Mouse (Mus musculus) embryo, embryonic 11.5 days (tissue): ENCODE measurements at regions not wholly inside any gene's neighbourhood (a gene's known extent, or its start where the extent isn't known, plus 50 kb on each side); places are given as distances from the start of the nearest gene placed in this dataset.
"Not testable (repeated sequence)": the region's sequence is repeated elsewhere in the genome, so short reads cannot be mapped to it uniquely, and the experiment has no call there.

ENCODE experiments used
- DNase-seq: peaks from one replicate; pipeline ENCODE4 v3.0.0-alpha.2; 2012; ENCODE audit warnings: low read depth, low spot score

- DNase-seq, result no peak
These were observed 273.1 kb downstream of the Cyp26b1 start for GRCm38 (mm10) chr6:84320586-84320985.

- no peak for DNase-seq
These were observed 274.9 kb downstream of the Cyp26b1 start for GRCm38 (mm10) chr6:84318774-84319173.

- DNase-seq, result no peak
These were observed 276.7 kb downstream of the Cyp26b1 start for GRCm38 (mm10) chr6:84317026-84317425.

GRCm38 (mm10) chr6:84315175-84315912 lies 278.4 kb downstream of the Cyp26b1 start:
- DNase-seq, result no peak

- DNase-seq, result no peak
These were observed 279.9 kb downstream of the Cyp26b1 start for GRCm38 (mm10) chr6:84313797-84314196.

GRCm38 (mm10) chr6:84310635-84311241 lies 283.0 kb downstream of the Cyp26b1 start:
- DNase-seq, result no peak

- DNase-seq, result no peak
These were observed 286.2 kb downstream of the Cyp26b1 start for GRCm38 (mm10) chr6:84307556-84307955.

- no peak for DNase-seq
These were observed 287.1 kb downstream of the Cyp26b1 start for GRCm38 (mm10) chr6:84306585-84306984.

- DNase-seq, result no peak
These were observed 288.6 kb downstream of the Cyp26b1 start for GRCm38 (mm10) chr6:84305093-84305492.

GRCm38 (mm10) chr6:84302916-84303315 lies 290.8 kb downstream of the Cyp26b1 start:
- not testable (repeated sequence) for DNase-seq

- no peak for DNase-seq
These were observed 291.5 kb downstream of the Dysf start for GRCm38 (mm10) chr6:84299936-84300335.

GRCm38 (mm10) chr6:84299146-84299545 lies 290.8 kb downstream of the Dysf start:
- no peak for DNase-seq

- DNase-seq, result not testable (repeated sequence)
These were observed 265.5 kb downstream of the Dysf start for GRCm38 (mm10) chr6:84273907-84274306.

- peak; percentile 53 for DNase-seq
These were observed 264.3 kb downstream of the Dysf start for GRCm38 (mm10) chr6:84272520-84273311.

GRCm38 (mm10) chr6:84271966-84272365 lies 263.6 kb downstream of the Dysf start:
- DNase-seq, result no peak

- DNase-seq, result no peak
These were observed 263.1 kb downstream of the Dysf start for GRCm38 (mm10) chr6:84271441-84271840.

GRCm38 (mm10) chr6:84270518-84271165 lies 262.3 kb downstream of the Dysf start:
- DNase-seq, result no peak

- DNase-seq, result no peak
These were observed 261.1 kb downstream of the Dysf start for GRCm38 (mm10) chr6:84269478-84269877.

GRCm38 (mm10) chr6:84269023-84269422 lies 260.6 kb downstream of the Dysf start:
- no peak for DNase-seq

- no peak for DNase-seq
These were observed 259.7 kb downstream of the Dysf start for GRCm38 (mm10) chr6:84268111-84268510.

GRCm38 (mm10) chr6:84267526-84267925 lies 259.1 kb downstream of the Dysf start:
- DNase-seq, result no peak

GRCm38 (mm10) chr6:84266736-84267135 lies 258.3 kb downstream of the Dysf start:
- DNase-seq, result no peak
